Mouse (Mus musculus) kidney, embryonic 14.5 days (tissue): ENCODE measurements around the gene Cep83. TPM values are rescaled to one million over a fixed set of nuclear protein-coding genes. Genes with fewer than 3 reads are reported as not detected.
"Not testable (repeated sequence)": the region's sequence is repeated elsewhere in the genome, so short reads cannot be mapped to it uniquely, and the experiment has no call there.

Source experiments
- ATAC-seq: fragments of 200-750 bp; cut with Nextera tagmentation; 2 replicates; pipeline ENCODE4 v1.8.0; 2017; ENCODE audit warnings: moderate number of reproducible peaks, mild to moderate bottlenecking, moderate TSS enrichment, moderate library complexity; ENCODE audit not compliant: low FRiP score, low TSS enrichment
- H3K27ac ChIP-seq: fragments of 300-500 bp; sonication (generic); 2 replicates; pipeline ENCODE4 v1.5.1; 2014; ENCODE audit warnings: low read depth, mild to moderate bottlenecking, low read length, moderate library complexity, mixed read lengths
- H3K27me3 ChIP-seq: fragments of 300-500 bp; sonication (generic); 2 replicates; pipeline ENCODE4 v1.6.1; 2014; ENCODE audit warnings: mild to moderate bottlenecking, low read length; ENCODE audit not compliant: control insufficient read depth, insufficient read depth
- H3K36me3 ChIP-seq: fragments of 300-500 bp; sonication (generic); 2 replicates; pipeline ENCODE4 v1.6.1; 2014; ENCODE audit warnings: low read length, mixed read lengths; ENCODE audit not compliant: control insufficient read depth, insufficient read depth
- H3K4me1 ChIP-seq: fragments of 300-500 bp; sonication (generic); 2 replicates; pipeline ENCODE4 v1.6.1; 2014; ENCODE audit warnings: low read length, mixed read lengths; ENCODE audit not compliant: control insufficient read depth, insufficient read depth
- H3K4me2 ChIP-seq: fragments of 300-500 bp; sonication (generic); replicated peaks from 2 replicates; pipeline ENCODE4 v1.6.1; 2014; ENCODE audit warnings: low read depth, mild to moderate bottlenecking, low read length
- H3K4me3 ChIP-seq: fragments of 300-500 bp; sonication (generic); 2 replicates; pipeline ENCODE4 v1.5.1; 2014; ENCODE audit warnings: mild to moderate bottlenecking, low read length
- H3K9ac ChIP-seq: fragments of 300-500 bp; sonication (generic); 2 replicates; pipeline ENCODE4 v1.6.1; 2014; ENCODE audit warnings: low read depth, mild to moderate bottlenecking, low read length, moderate library complexity
- H3K9me3 ChIP-seq: fragments of 300-500 bp; sonication (generic); 2 replicates; pipeline ENCODE4 v1.6.1; 2016; ENCODE audit warnings: low read length; ENCODE audit not compliant: control insufficient read depth
- WGBS: fragments of 180-500 bp; shearing (Covaris S2); extraction: QIAGEN DNeasy Blood & Tissue Kit; methylation state at CpG from one replicate; pipeline ENCODE4 v1.1.7; 2014; 5-methylcytosine and 5-hydroxymethylcytosine counted together
- polyA plus RNA-seq: library from polyadenylated mRNA; unstranded; fragments of >200 nt; fragmentation: Nextera tagmentation; extraction: Ambion mirVana; gene quantifications from 2 replicates; pipeline ENCODE4 v1.2.1, GENCODE M21; 2014

The Cep83 gene
- polyA plus RNA-seq, 1 experiment from 2014 or later: 19.6 TPM

DNA sequence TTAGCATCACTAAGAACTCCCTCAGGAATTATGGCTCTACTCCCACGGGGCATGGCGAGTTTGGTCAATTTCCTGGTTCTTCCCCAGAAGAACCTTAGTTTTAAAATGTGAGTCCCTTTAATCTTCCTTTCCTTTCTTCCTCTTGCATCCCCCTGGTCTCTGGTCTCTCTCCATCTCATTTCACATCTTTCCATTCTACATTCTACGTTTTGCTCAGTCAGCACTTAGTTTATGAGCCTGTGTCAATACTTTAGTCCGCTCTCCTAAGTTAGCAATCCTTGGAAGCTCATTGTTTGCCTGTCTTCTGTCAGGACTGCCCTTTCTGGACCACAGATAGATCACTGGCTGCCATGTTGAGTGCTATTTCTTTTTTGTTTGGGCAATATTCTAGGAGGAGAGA, 3.7 kb downstream of the Cep83 start:
- peaks cover 7% of the 10 kb centered on the region; the same call in 1 of the 2 replicates for H3K4me1 ChIP-seq
- H3K4me2 ChIP-seq: no peak overlapping the region
- WGBS: 92% methylated on average over 4 of the region's 4 CpGs
- H3K27me3 ChIP-seq: no peaks in the 10 kb centered on the region
- H3K36me3 ChIP-seq: no peaks in the 10 kb centered on the region
- no peak overlapping the region for H3K27ac ChIP-seq
- H3K9ac ChIP-seq: no peak overlapping the region
- no peak overlapping the region for H3K4me3 ChIP-seq
- ATAC-seq: no peak
- 0 out of 2 replicates have a peak, but pooled peaks cover 3% of the 10 kb centered on the region for H3K9me3 ChIP-seq

DNA sequence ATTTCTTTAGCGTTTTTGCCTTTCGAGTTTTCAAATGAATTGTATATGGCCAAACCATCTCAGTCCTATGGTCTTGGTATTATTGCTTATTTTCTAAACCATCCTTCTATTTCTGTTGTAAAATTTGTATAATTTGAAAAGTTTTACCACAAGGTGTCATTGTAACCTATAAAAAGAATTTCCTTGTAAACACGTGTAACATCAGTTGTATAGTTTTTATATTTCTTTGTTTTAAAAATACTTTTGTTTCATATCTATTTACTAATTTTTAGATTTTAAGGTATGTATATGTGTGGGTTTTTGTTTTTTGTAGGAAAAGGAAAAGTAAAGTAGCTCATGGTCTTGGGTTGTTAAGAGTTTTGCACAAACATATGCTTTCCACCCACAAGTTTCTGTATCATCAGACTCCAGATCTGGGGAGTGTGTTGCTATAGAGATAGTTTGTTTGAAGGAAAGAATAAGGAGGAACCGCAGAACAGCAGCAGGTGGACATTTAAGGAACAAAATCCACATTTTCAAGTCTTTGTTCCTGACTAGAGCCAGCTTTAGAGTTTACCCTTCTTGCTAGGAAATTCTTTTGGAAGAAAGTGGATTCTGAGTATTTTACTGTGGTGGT, 17.3 kb downstream of the Cep83 start:
- H3K27me3 ChIP-seq: no peaks in the 10 kb centered on the region
- H3K9me3 ChIP-seq: no peaks in the 10 kb centered on the region
- no peak overlapping the region for H3K9ac ChIP-seq
- no peaks in the 10 kb centered on the region for H3K4me1 ChIP-seq
- H3K4me2 ChIP-seq: no peak overlapping the region
- 85% methylated on average over 4 of the region's 4 CpGs for WGBS
- H3K36me3 ChIP-seq: no peaks in the 10 kb centered on the region
- no peak overlapping the region for H3K4me3 ChIP-seq
- ATAC-seq: no peak
- H3K27ac ChIP-seq: no peak overlapping the region

DNA sequence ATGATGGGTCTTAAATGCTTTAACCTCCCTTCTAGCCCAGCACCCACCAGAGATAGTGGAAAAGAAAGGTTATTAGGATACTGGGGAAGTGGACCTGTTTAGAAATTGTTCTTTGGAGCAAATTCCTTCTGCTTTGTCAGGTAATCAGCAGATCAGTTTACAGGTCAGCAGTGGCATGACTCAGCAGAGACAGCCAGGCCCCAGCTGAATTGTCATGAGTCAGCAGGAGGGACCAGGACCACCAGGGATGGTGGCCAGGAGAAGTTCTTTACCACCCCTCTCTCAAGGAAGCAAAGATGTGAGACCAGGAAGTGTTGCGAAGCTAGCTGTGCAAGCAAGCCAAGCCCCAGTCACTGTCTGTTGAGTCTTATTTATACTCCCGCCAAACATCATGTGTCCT, 18.2 kb downstream of the Cep83 start:
- 92% methylated on average over 2 of the region's 2 CpGs for WGBS
- no peaks in the 10 kb centered on the region for H3K9me3 ChIP-seq
- H3K36me3 ChIP-seq: no peaks in the 10 kb centered on the region
- no peak overlapping the region for H3K27ac ChIP-seq
- H3K4me3 ChIP-seq: no peak overlapping the region
- H3K9ac ChIP-seq: no peak overlapping the region
- no peak for ATAC-seq
- no peaks in the 10 kb centered on the region for H3K27me3 ChIP-seq
- no peaks in the 10 kb centered on the region for H3K4me1 ChIP-seq
- no peak overlapping the region for H3K4me2 ChIP-seq

DNA sequence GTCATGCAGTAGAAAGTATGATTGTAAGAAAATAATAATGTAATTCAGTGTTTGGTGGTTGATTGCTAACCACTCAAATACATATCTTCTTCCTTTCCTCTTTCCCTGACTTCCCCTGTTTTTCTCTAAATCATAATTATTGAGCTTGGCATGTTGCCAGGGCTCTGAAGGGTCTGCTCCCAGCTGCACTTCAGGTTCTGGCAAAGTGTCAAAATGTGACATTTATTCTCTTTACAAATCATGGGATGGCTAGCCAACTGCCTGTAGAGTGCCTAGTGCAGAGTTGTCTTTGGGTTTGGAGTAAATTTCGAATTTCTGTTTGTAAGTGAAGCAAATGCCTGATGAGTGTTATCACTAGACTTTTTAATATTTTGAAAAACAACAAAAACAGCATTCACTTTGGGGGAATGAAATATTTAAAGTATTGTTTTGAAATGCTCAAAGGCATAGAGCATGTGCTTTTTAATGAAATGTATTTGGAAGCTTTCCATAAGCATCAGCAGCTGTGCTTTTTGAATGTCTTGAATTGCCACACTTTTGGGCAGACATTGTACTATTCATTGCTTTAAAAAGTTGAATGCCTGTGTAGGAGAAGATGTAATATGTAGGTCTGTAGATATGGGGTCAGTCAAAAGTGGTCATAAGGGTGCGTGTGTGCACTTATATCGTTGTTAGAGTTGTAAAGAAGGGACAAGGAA, 21.3 kb downstream of the Cep83 start:
- H3K36me3 ChIP-seq: no peaks in the 10 kb centered on the region
- no peaks in the 10 kb centered on the region for H3K27me3 ChIP-seq
- no peak overlapping the region for H3K4me3 ChIP-seq
- H3K9ac ChIP-seq: no peak overlapping the region
- no peak for ATAC-seq
- H3K4me2 ChIP-seq: no peak overlapping the region
- no peak overlapping the region for H3K27ac ChIP-seq
- WGBS: 67% methylated on average over 3 of the region's 3 CpGs
- H3K9me3 ChIP-seq: no peaks in the 10 kb centered on the region
- no peaks in the 10 kb centered on the region for H3K4me1 ChIP-seq

DNA sequence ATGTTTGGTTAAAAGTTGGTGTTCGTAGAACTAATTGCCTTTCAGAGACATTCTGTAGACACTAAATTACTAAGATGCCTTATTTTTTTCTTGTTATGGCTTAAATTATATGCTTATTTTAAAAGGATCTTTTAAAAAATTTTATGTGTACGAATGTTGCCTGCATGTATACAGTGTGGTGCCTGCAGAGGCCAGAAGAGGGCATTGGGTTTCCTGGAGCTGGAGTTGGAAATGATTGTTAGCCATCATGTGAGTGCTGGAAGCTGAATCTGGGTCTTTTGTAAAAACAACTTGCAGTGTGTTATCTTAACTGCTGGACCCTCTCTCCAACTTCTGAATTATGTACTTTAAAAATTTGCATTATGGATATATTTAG, 21.9 kb downstream of the Cep83 start:
- H3K27ac ChIP-seq: no peak overlapping the region
- 80% methylated on average over 2 of the region's 2 CpGs for WGBS
- H3K4me1 ChIP-seq: no peaks in the 10 kb centered on the region
- no peaks in the 10 kb centered on the region for H3K27me3 ChIP-seq
- no peaks in the 10 kb centered on the region for H3K36me3 ChIP-seq
- no peaks in the 10 kb centered on the region for H3K9me3 ChIP-seq
- ATAC-seq: no peak
- no peak overlapping the region for H3K4me3 ChIP-seq
- H3K4me2 ChIP-seq: no peak overlapping the region
- H3K9ac ChIP-seq: no peak overlapping the region

DNA sequence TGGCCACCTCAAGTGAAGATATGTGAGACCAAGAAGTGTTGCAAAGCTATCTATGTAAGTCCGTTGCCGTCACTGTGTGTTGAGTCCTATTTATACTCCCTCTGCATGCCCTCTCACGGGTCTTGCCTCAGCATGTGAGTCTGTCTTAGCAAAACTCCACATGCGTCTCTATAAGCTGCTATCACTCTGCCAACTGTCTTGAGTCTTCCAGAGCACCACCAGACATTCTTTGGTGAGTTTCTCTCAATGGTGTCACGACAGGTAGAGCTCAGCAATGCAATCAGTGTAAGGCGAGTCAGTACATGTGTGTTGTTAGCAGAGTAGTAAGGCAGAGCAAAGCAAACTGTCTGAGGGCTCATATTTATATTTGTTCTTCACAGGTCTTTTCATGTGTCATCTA, 31.8 kb downstream of the Cep83 start:
- ATAC-seq: no peak
- Histone ChIP-seq H3K36me3 (no peaks in the 10 kb centered on the region; the same call in 1 of the 2 replicates), H3K9me3 (no peaks in the 10 kb centered on the region), H3K4me1 (no peaks in the 10 kb centered on the region), H3K27ac (no peak overlapping the region), H3K4me3 (no peak overlapping the region), H3K27me3 (no peaks in the 10 kb centered on the region), H3K9ac (no peak overlapping the region), H3K4me2 (no peak overlapping the region)
- WGBS: 91% methylated on average over 6 of the region's 6 CpGs

DNA sequence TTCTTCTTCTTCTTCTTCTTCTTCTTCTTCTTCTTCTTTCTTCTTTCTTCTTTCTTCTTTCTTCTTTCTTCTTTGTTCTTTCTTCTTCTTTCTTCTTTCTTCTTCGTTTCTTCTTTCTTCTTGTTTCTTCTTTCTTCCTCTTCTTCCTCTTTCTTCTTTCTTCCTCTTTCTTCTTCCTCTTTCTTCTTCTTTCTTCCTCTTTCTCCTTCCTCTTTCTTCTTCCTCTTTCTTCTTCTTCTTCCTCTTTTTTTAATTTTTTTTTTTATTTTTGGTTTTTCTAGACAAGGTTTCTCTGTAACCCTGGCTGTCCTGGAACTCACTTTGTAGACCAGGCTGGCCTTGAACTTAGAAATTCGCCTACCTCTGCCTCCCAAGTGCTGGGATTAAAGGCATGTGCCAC, 39.6 kb downstream of the Cep83 start:
- not testable (repeated sequence) for H3K9me3 ChIP-seq, H3K4me2 ChIP-seq, H3K4me3 ChIP-seq, H3K36me3 ChIP-seq, H3K9ac ChIP-seq, H3K4me1 ChIP-seq, H3K27me3 ChIP-seq, H3K27ac ChIP-seq, ATAC-seq
- WGBS: 84% methylated on average over 2 of the region's 2 CpGs

DNA sequence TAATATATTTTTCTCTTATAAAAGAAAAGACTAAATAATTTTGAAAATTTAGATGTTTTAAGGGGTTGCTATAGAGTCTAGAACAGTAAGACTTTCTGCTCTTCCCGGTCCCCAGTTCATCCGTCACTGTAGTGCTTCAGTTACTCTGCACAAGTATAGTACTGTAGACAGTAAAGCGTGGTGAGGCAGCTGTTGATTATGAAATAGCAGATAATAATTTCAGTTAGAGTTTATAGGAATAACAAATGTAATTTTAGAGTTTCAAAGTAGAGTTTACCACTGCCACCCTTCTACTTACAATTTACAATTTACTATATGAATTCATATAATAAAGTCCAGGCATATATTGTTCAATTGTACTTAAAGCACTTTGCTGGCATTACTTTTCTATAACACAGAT, 42.0 kb downstream of the Cep83 start:
- Histone ChIP-seq H3K4me3 (no peak overlapping the region), H3K27ac (no peak overlapping the region), H3K27me3 (no peaks in the 10 kb centered on the region), H3K9ac (no peak overlapping the region), H3K4me2 (no peak overlapping the region), H3K9me3 (no peaks in the 10 kb centered on the region), H3K4me1 (no peaks in the 10 kb centered on the region), H3K36me3 (peaks cover 3% of the 10 kb centered on the region; the same call in 1 of the 2 replicates)
- ATAC-seq: no peak
- over 99% methylated on average over 3 of the region's 3 CpGs for WGBS

DNA sequence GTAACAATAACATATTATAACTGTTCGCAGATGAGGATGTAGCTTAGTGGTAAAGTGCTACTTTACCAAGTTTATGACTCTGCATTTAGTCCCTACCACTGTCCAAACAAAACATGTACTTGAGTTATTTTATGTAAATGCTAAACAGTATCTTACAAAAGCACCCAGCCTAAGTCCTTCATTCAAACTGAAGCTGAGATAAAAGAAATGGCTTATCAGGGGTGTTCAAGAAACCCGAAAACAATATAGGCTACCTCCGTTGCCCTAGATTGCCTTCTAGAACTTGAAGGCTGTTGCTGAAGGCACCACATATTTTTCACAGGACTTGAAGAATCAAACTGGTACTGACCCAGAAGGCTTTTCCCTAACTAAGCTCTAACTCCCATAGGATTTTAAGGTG, 46.4 kb downstream of the Cep83 start:
- no peaks in the 10 kb centered on the region for H3K9me3 ChIP-seq
- no peak overlapping the region for H3K4me2 ChIP-seq
- no peak overlapping the region for H3K4me3 ChIP-seq
- no peaks in the 10 kb centered on the region for H3K27me3 ChIP-seq
- no peaks in the 10 kb centered on the region for H3K36me3 ChIP-seq
- 92% methylated on average over 3 of the region's 3 CpGs for WGBS
- H3K4me1 ChIP-seq: no peaks in the 10 kb centered on the region
- no peak for ATAC-seq
- no peak overlapping the region for H3K27ac ChIP-seq
- no peak overlapping the region for H3K9ac ChIP-seq
